Comparison of ENCODE assay signal across 14 mouse cellular contexts in the genomic region with DNA sequence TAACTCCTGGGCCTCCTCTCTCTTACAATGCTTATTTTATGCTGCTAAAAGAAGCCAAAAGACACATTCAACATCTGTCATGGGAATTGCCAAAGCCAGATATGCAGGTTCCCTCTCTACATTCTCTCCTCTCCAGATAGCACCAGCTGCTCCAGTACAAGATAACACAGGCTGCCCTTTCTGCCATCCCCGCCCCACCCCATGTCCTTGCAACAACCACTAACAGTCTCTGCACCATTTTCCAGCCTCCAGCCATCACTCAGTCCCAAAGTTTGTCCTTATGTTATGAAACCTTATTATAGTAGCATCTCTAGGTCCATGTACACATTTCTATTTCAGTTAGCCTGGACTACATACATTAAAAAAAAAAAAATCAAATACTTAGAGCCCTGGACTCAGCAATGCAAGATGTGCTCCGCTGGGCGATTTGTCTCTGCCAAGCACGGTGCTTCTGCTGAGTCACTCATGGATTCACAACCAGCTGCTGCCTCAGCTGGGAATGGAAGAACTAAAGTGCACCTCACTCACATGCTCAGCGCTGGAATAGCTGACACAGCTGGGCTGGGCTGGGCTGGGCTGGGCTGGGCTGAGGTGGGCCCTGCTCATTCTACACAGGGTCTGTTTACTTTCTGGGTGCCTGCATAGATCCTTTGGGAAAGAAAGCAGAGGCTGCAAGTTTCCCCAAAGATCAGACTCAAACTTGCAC. TPM values are rescaled to one million over a fixed set of nuclear protein-coding genes. Genes with fewer than 3 reads are reported as not detected.
DNase-seq lines count a peak whose midpoint lies in the region; ATAC-seq lines count a peak whose summit lies in the region.
"Had no signal": no experiment of that assay in that cellular context is flagged by ENCODE, and none has a peak within 500 bp of the region (broad histone marks: within the 10 kb centered on the region; RNA-seq: fewer than 3 reads in every experiment).

No protein-coding gene starts in this region.

- H3K4me2 ChIP-seq in kidney, embryonic 15.5 days = no peak overlapping the region
- no peak overlapping the region for H3K4me2 ChIP-seq in stomach, embryonic 14.5 days (replicated peaks; ENCODE audit: low read depth, low read length)
- H3K4me2 ChIP-seq: neural tube, embryonic 12.5 days had no signal

- 68% methylated on average over 5 of the region's 5 CpGs for WGBS in kidney, embryonic 15.5 days
- 37% methylated on average over 5 of the region's 5 CpGs for WGBS in stomach, embryonic 14.5 days

- no peak overlapping the region for H3K9ac ChIP-seq in kidney, embryonic 15.5 days
- no peak overlapping the region for H3K9ac ChIP-seq in stomach, embryonic 14.5 days (replicated peaks; ENCODE audit: low read depth, low read length)
- H3K9ac ChIP-seq: liver, postnatal 0 days; neural tube, embryonic 12.5 days had no signal

- ATAC-seq in kidney, embryonic 15.5 days (replicated peaks; ENCODE audit: low FRiP score) = no peak
- peak; percentile 58; the same call in 1 of the 2 replicates for ATAC-seq in stomach, embryonic 14.5 days (ENCODE audit: insufficient number of reproducible peaks, insufficient read depth, low FRiP score, low read depth)
- ATAC-seq: liver, postnatal 0 days had no signal

- peak; percentile 30 for DNase-seq in gastrocnemius, adult 18-20 months (ENCODE audit: low spot score)
- DNase-seq in gastrocnemius, postnatal 4 days (ENCODE audit: low spot score in 2 of 2) = no peak
- peak; percentile 15 to 52 for DNase-seq in kidney, postnatal 25 days
- peak; percentile 40 for DNase-seq in adrenal gland, postnatal 25 days
- DNase-seq in c-Kit-positive CD71-positive TER-119-positive erythroid progenitor cells, embryonic 14.5 days (ENCODE audit: low spot score) = no peak
- no peak for DNase-seq in thymus, postnatal 14 days
- DNase-seq: heart, postnatal 36 days; liver, postnatal 0 days; right cerebral cortex, postnatal 4 days; thymus, adult 18-20 months had no signal

- no peaks in the 10 kb centered on the region for H3K36me3 ChIP-seq in kidney, embryonic 15.5 days
- H3K36me3 ChIP-seq in stomach, embryonic 14.5 days (ENCODE audit: control insufficient read depth, insufficient read depth, low read length) = no peaks in the 10 kb centered on the region
- H3K36me3 ChIP-seq: neural tube, embryonic 12.5 days had no signal

- H3K27me3 ChIP-seq in kidney, embryonic 15.5 days = no peaks in the 10 kb centered on the region
- no peaks in the 10 kb centered on the region for H3K27me3 ChIP-seq in stomach, embryonic 14.5 days (ENCODE audit: control insufficient read depth, insufficient read depth, low read length)
- H3K27me3 ChIP-seq: neural tube, embryonic 12.5 days had no signal

- no peak overlapping the region for H3K4me3 ChIP-seq in kidney, embryonic 15.5 days (replicated peaks)
- H3K4me3 ChIP-seq in stomach, embryonic 14.5 days (ENCODE audit: low read depth, low read length) = no peak overlapping the region
- H3K4me3 ChIP-seq: layer of hippocampus, adult 2 months; neural tube, embryonic 12.5 days had no signal

- H3K4me1 ChIP-seq in kidney, embryonic 15.5 days = peaks cover 9% of the 10 kb centered on the region
- H3K4me1 ChIP-seq in stomach, embryonic 14.5 days (ENCODE audit: control insufficient read depth, insufficient read depth, low read length) = 0 out of 2 replicates have a peak, but pooled peaks cover 5% of the 10 kb centered on the region

- H3K9me3 ChIP-seq in kidney, embryonic 15.5 days (replicated peaks) = no peaks in the 10 kb centered on the region
- H3K9me3 ChIP-seq in stomach, embryonic 14.5 days (ENCODE audit: control insufficient read depth, low read depth, low read length) = no peaks in the 10 kb centered on the region
- H3K9me3 ChIP-seq: neural tube, embryonic 12.5 days had no signal

- H3K27ac ChIP-seq in kidney, embryonic 15.5 days = no peak overlapping the region
- no peak overlapping the region for H3K27ac ChIP-seq in stomach, embryonic 14.5 days (ENCODE audit: low read length)
- H3K27ac ChIP-seq: neural tube, embryonic 12.5 days had no signal

RNA-seq across cellular contexts. Expression of a gene that starts 36.5 kb away (rescaled TPM):
- total RNA-seq in gastrocnemius, adult 18-20 months (2021) = 1 to 10 TPM; 7.8 to 7.9 TPM
- total RNA-seq in gastrocnemius, postnatal 4 days (2021) = 10 to 100 TPM; 17.3 to 17.6 TPM
- polyA plus RNA-seq in kidney, embryonic 15.5 days (2015; fragmentation: Nextera tagmentation; extraction: Ambion mirVana) = 38.5 and 39.2 TPM in 2 replicates
- total RNA-seq in adrenal gland, postnatal 25 days (2021) = 28.6 and 31.1 TPM in 2 replicates
- polyA plus RNA-seq in stomach, embryonic 14.5 days (2014; fragmentation: Nextera tagmentation; extraction: Ambion mirVana) = 35.9 and 41.8 TPM in 2 replicates

Comparison
In these comparisons a context has a peak if more than half of its experiments do, and no peak if none do; other contexts are left out.
1. DNase-seq: peak in gastrocnemius, adult 18-20 months (single experiment), kidney, postnatal 25 days (2 of 2) and adrenal gland, postnatal 25 days (single experiment); none in gastrocnemius, postnatal 4 days (0 of 2), c-Kit-positive CD71-positive TER-119-positive erythroid progenitor cells, embryonic 14.5 days (single experiment) and thymus, postnatal 14 days (single experiment).